Mouse (Mus musculus): Measurements from ENCODE around the gene Cabp4.

Cabp4 gene

DNA sequence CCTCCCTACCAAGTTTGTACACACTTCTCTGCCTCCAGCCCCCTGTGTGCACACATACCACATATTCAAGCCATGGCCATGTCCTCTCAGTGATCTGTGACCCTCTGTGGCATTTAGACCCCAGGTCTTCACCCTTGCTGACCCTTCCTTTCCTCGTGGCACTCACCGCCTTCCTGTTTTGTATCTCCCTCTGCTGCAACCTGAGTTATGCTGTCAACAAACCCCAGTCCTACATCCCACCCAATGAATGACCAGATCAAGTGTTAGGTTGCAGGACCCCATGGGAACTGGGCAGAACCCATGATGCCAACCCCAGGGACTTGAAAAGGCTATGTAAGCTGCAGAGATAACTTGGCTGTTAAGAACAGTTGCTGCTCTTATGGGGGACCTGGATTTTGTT is 41.8 kb downstream of the Cabp4 start:
- no peak for DNase-seq (ENCODE audit: low read depth, low spot score)

- no peak for DNase-seq (ENCODE audit: low read depth, low spot score)
Measured at GRCm38 (mm10) chr19:4101466-4101865, 42.4 kb downstream of the Cabp4 start.

DNA sequence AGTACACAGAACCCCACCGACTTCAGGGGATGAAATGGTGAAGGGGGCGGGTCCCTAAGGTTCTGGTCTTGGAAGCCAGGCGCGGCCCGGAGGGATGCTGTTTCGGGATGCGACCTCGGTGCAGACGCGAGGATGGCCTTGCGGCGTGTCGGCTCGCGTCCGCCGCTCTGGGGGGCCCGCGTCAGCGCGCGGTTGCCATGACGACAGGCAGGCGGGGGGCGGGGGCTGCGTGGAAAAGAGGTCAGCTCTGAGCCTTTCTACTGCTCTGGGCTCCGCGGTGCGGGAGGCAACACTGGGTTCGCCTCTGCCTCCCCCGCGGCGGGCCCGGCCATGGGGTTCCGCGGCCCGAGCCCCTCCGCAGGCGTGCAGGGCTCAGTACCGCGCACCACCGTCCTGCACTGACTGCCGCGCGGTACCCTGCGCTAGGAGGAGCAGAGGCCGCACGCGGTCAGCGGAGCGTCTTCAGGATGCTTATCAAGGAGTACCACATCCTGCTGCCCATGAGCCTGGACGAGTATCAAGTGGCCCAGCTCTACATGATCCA is 43.0 kb downstream of the Cabp4 start:
- peak; percentile 63 for DNase-seq (ENCODE audit: low read depth, low spot score)

DNA sequence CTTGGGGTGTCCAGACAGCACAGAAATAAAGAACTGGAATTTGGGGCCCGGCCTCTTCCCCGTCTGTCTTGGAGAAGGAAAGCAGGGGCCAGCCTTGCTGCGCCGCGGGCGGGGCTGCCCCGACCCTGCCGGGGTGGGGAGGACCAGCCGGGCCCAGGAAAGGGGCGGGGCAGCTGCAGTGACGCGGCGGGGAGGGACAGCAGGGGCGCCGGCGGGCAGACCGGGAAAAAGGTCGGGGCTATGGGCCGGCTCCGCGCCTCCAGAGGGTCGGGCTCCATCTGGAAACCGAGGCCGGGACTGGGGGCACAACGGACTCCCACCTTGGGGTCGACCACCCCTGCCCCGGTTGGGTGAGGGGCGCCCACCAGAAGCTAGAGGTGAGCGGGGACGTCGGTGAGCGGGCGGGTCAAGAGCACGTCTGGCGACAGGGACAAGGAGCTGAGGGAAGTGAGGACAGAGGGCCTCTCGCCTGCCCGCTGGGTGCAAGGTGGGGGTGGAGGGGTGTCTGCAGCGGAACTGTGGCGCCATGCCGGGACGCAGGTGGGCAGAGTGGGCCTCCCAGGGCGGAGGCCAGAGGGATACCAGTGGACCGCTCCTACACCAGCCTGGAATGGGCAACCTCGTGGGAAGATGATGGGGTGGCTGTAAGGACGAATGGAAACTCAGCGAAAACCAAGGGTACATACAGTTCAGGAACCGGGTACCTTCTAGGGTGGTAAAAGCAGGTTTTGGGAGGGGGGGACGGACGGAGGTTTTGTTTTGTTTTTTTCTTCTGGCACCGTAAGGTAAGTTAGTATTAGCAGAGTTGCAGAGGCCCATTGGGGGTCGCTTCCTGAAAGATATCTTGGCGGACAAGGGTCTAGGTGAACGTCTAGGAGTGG is 43.8 kb downstream of the Cabp4 start, which contains the start of gene Pitpnm1:
Gene Pitpnm1, plus strand, starts transcription at position 162 of the 881 bp plus-strand sequence.
- no peak for DNase-seq (ENCODE audit: low read depth, low spot score)

GRCm38 (mm10) chr19:4099056-4099455 is 44.8 kb downstream of the Cabp4 start:
- peak; percentile 92 for DNase-seq (ENCODE audit: low read depth, low spot score)

DNA sequence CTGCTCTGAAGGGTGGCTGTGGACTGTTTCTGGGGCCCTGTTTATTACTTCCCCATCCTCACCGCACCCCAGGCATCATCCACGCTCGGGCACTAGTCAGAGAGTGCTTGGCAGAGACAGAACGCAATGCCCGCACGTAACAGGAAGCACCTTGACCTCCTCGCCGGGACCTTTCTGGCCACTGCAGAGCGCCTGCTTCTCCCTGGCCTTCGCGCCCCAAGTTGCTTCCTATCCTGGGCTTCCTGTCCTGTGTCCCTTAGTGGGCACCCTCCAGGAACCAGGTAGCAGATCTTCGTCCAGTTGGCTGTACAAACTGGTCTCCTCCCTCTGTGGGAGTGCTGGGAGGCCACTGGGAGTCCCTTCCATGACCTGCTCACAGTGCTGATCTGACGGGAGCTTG is 45.4 kb downstream of the Cabp4 start:
- DNase-seq (ENCODE audit: low read depth, low spot score): no peak

DNA sequence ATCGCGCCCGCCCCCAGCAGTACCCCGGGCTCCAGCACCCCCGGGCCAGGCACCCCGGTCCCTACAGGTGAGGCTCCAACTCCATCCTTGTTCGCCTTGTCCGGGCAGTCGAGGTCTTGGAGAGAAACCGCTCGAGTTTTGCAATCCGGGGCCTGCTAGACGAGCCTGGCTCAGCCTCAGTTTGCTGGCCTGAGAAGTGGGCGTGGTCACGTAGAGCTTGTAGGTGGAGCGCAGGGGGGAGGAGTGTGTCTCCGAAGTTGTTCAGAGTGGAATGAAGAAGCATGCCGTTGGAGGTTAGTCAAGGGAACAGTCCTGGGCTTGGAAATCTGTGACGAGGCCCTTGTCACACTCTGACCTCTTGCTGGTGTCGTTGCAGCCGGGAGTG is 46.4 kb downstream of the Cabp4 start:
- peak; percentile 96 for DNase-seq (ENCODE audit: low read depth, low spot score)

GRCm38 (mm10) chr19:4096642-4097440 is 47.0 kb downstream of the Cabp4 start, which contains the start of gene Cdk2ap2:
Gene Cdk2ap2, plus strand, starts transcription at chr19:4097182.
- peak; percentile 100 for DNase-seq (ENCODE audit: low read depth, low spot score)

- DNase-seq (ENCODE audit: low read depth, low spot score): no peak
Measured at GRCm38 (mm10) chr19:4095802-4096201, 48.0 kb downstream of the Cabp4 start.

DNA sequence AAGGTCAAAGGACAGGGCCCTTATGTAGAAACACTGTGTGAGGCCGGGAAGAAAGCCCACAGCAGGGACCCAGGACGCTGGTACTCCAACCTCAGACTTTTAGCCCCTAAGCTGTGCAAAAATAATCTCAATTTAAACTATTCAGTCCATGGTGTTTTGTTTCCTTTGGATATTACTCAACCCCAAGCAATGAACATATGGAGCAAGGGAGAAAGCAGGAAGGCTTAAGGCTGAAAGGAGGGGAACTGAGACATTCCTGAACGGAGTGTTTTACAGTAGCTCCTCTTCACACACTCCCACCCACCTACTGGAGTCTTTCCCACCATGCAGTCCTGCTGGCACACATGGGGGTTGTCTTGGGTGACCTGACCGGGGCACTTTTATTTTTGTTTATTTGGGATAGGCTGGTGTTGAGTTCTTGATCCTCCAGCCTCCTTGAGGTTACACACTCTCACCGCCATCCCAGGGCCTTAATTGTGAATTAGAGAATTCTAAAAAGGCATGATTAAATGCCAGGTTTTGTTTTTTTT is 49.0 kb downstream of the Cabp4 start:
- no peak for DNase-seq (ENCODE audit: low read depth, low spot score)

DNA sequence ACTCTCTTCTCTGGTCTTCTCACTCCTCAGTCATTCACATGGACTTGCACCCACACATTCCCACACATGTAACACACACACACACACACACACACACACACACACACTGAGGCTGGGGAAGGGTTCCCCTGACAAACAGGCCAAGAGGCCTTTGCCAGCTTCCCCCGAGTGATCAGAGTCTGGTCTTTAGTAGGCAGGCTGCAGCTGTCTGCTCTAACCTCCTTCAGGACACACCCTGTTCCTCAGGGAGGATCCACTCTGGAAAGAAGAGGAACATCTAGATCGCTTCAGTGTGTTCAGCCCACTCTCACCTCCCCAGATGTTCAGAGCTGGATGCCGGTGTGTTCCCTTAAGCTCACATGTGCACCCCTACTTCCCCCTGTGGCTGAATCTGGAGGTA is 49.5 kb downstream of the Cabp4 start:
- DNase-seq (ENCODE audit: low read depth, low spot score): peak; percentile 43

DNA sequence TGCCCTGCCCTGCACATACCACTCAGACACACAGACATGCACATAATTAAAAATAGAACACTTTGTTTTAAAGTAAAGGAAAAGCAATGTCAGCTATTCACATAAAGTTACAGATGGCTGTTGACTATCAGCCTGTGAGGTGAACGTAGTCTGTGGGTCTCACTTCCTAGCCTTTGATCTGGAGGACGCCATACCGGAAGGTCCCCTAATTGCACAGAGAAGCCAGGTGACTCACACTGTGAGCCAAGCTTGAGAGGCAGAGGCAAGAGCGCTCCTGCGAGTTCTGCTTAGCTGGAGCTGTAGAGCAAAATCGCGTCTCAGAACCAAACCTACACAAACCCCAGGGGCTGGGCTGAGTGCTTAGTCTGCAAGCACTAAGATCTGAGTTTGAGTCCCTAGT is 50.1 kb downstream of the Cabp4 start:
- DNase-seq (ENCODE audit: low read depth, low spot score): no peak

DNA sequence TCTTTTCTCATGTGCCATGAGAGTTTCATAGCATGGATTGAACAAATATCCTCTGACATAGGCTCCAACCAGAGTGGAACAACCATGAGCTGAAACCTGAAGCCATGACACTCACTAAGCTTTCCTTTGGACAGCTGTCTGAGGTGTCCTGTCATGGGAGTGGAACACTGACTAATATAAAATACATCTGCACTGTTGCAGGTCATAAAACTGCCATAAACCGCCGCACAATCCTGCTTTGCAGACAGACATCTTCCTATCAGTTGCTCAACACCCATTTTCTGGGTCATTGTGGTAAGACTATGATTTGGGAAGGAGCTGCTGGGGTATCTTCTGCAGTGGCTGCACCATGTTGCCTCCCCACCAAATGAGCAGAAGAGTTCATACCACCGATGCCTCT is 51.1 kb downstream of the Cabp4 start:
- DNase-seq (ENCODE audit: low read depth, low spot score): no peak

GRCm38 (mm10) chr19:4091383-4091782 is 52.5 kb downstream of the Cabp4 start:
- no peak for DNase-seq (ENCODE audit: low read depth, low spot score)

GRCm38 (mm10) chr19:4090446-4090845 is 53.4 kb downstream of the Cabp4 start:
- no peak for DNase-seq (ENCODE audit: low read depth, low spot score)

GRCm38 (mm10) chr19:4089128-4089527 is 54.7 kb downstream of the Cabp4 start:
- no peak for DNase-seq (ENCODE audit: low read depth, low spot score)

GRCm38 (mm10) chr19:4088146-4088545 is 55.7 kb downstream of the Cabp4 start:
- DNase-seq (ENCODE audit: low read depth, low spot score): no peak

- no peak for DNase-seq (ENCODE audit: low read depth, low spot score)
Measured at GRCm38 (mm10) chr19:4087090-4087489, 56.7 kb downstream of the Cabp4 start.

DNA sequence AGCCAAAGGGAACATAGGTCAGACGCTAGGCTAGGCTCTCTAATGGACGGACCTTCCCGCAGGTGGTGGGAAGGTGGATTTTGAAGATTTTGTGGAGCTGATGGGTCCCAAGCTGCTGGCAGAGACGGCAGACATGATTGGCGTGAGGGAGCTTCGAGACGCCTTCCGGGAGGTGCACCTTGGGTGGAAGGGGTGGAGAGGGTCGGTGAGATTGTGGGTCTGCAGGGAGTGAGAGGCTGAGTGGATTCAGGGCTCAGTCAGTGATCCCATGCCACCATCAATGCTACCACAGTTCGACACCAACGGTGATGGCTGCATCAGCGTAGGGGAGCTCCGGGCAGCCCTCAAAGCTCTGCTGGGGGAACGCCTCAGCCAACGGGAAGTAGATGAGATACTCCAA is 57.7 kb downstream of the Cabp4 start:
- DNase-seq (ENCODE audit: low read depth, low spot score): no peak

All from ZHBTc4 (cell line).